Mouse (Mus musculus) left cerebral cortex, adult 6 months (tissue): ENCODE data around the gene Pspc1. TPM values are rescaled to one million over a fixed set of nuclear protein-coding genes. Genes with fewer than 3 reads are reported as not detected.

Experiments used
- long read RNA-seq, 2 experiments: library from polyadenylated mRNA; unstranded; transcript quantifications; one replicate each; pipeline ENCODE4 v2.0.0; 2019 to 2020
- polyA plus RNA-seq: library from polyadenylated mRNA; unstranded; fragments of <200 nt; fragmentation: Nextera tagmentation; gene quantifications from 2 replicates; pipeline ENCODE4 v1.2.3, GENCODE M21; 2021

Pspc1 gene
- polyA plus RNA-seq, result 12.4 and 19.3 TPM in 2 replicates
- long read RNA-seq, experiment 1, full-length matches to known transcripts, result 62 of 100 reads
- long read RNA-seq, experiment 1, partial matches to known transcripts, result 8 of 100 reads
- long read RNA-seq, experiment 1, other reads (novel, unspliced or antisense), result 30 of 100 reads
- long read RNA-seq, experiment 2, full-length matches to known transcripts, result 17 of 30 reads
- long read RNA-seq, experiment 2, partial matches to known transcripts, result 9 of 30 reads
- long read RNA-seq, experiment 2, other reads (novel, unspliced or antisense), result 4 of 30 reads

DNA sequence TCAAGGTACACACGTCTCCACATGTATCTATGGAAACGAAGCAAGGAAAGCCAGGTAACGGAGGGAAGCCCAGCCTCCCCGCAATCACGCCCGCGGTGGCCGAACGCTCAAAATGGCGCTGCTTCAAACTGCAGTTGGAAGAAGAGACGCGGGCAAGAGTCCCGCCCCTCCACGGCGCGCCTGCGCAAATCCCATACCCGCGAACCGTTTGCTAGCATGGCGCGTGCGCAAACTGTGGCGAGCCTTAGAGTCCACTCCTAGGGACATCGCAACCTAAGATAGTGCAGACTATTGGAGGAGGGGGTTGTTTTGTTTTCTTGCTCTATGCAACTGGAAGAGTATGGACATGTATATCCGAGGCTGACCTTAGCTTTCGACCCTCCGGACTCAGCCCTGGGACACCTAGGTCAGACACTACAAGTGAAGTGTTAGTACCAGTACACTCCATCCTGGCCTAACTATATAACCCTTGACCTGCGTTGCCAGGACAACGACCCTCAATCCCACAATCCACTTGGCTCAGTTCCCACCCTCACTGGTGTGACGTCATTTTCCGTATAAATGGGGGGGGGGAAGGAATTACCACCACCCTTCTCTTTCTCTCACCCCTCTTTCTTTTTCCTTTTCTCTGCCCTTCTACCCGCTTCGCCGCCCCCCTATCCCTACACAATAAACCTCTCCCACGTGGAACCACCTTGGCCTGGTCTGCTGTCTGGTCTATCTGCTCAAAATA lies at the start of gene Pspc1:
Pspc1 (minus strand) TSS at position 117 of the 733 bp plus-strand sequence.

GRCm38 (mm10) chr14:56811701-56812339 lies 33.7 kb upstream of the Pspc1 start, which contains the start of gene Zmym5:
Gene Zmym5 (minus strand): TSS chr14:56811716.

Other genes with a start within 250 kb of the Pspc1 start
- 0.79 and 0.85 TPM in 2 replicates for gene Cenpj, start 202.9 kb downstream of the Pspc1 start, polyA plus RNA-seq
- gene Parp4, start 202.7 kb downstream of the Pspc1 start, polyA plus RNA-seq, result 2.3 and 2.6 TPM in 2 replicates
- gene Mphosph8, start 110.1 kb downstream of the Pspc1 start, polyA plus RNA-seq, result 41.1 and 61.0 TPM in 2 replicates
- gene Zmym5, start 33.4 kb upstream of the Pspc1 start, polyA plus RNA-seq, result 10.9 and 12.7 TPM in 2 replicates
- gene Zmym2, start 108.3 kb upstream of the Pspc1 start, polyA plus RNA-seq, result 15.7 and 21.7 TPM in 2 replicates